Mouse (Mus musculus) ES-E14 (cell line): ENCODE data around the gene Wdr24.

Source experiments
- CHD2 ChIP-seq: IDR thresholded peaks from 2 replicates; pipeline ENCODE4 v1.6.1; 2014; ENCODE audit warnings: mild to moderate bottlenecking, low read depth, low read length, inconsistent platforms
- HCFC1 ChIP-seq: IDR thresholded peaks from 2 replicates; pipeline ENCODE4 v1.6.1; 2012; ENCODE audit warnings: low read length, inconsistent platforms, borderline replicate concordance; ENCODE audit not compliant: insufficient read depth
- ZC3H11A ChIP-seq: IDR thresholded peaks from 2 replicates; pipeline ENCODE4 v1.6.1; 2012; ENCODE audit warnings: low read depth, mild to moderate bottlenecking, inconsistent platforms, low read length, borderline replicate concordance
- ZNF384 ChIP-seq: IDR thresholded peaks from 2 replicates; pipeline ENCODE4 v1.6.1; 2012; ENCODE audit warnings: low read depth, low read length, inconsistent platforms

- TF ChIP-seq ZC3H11A (no peak), CHD2 (no peak), ZNF384 (no peak), HCFC1 (no peak)
Observed at GRCm38 (mm10) chr17:25806507-25806906, 16.9 kb upstream of the Wdr24 start.
